Mouse (Mus musculus): Measurements from ENCODE around the gene Kcnk4. TPM values are rescaled to one million over a fixed set of nuclear protein-coding genes. Genes with fewer than 3 reads are reported as not detected.

The Kcnk4 gene
- polyA plus RNA-seq, 1 experiment from 2014 or later = 0.46 TPM

DNA sequence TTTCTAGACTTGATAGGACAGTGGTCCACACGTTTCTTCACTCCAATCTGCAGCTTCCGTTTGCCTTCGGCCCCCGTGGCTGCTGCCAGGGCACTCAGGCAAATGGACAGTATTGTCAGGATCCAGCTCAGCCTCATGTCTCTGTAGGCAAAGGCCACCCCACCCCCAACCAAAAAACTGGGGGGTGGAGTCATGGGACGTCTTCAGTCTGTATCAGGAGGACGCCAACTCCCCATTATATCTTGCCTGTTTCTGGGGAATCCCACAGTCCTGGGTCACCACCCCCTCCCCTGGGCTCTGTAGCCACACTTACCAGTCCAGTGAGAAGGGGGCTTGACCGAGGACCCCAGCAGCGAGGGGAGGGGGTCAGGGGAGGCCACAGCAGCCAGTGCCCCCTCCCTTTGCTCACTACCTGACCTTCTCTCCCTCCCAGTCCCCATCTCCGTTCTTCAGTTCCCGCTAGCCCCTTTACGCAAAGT is 44.7 kb upstream of the Kcnk4 start:
- H3K36me3 ChIP-seq (ENCODE audit: insufficient read depth, low read length) = peaks cover 27% of the 10 kb centered on the region; the same call in 1 of the 2 replicates
- 6% methylated on average over 11 of the region's 11 CpGs for WGBS
- peak overlapping the region; percentile 75; the same call in 1 of the 2 replicates for H3K27ac ChIP-seq
- DNase-seq (ENCODE audit: low spot score) (peak; percentile 24), ATAC-seq (replicated peaks; ENCODE audit: low FRiP score, low read depth) (no peak)
- H3K9me3 ChIP-seq (replicated peaks; ENCODE audit: low read length) = no peaks in the 10 kb centered on the region
- TF ChIP-seq CTCF (IDR thresholded peaks at IDR 0.05; ENCODE audit: low read depth) = no peak
- H3K4me1 ChIP-seq (replicated peaks; ENCODE audit: insufficient read depth, low read length) = peaks cover 22% of the 10 kb centered on the region
- peak overlapping the region; percentile 70 for H3K4me2 ChIP-seq (ENCODE audit: low read length)
- peak overlapping the region; percentile 63 for H3K9ac ChIP-seq (ENCODE audit: low read depth, low read length)
- H3K27me3 ChIP-seq (ENCODE audit: insufficient read depth, low read length) = no peaks in the 10 kb centered on the region
- H3K4me3 ChIP-seq (replicated peaks; ENCODE audit: low read depth, low read length) = peak overlapping the region; percentile 46

DNA sequence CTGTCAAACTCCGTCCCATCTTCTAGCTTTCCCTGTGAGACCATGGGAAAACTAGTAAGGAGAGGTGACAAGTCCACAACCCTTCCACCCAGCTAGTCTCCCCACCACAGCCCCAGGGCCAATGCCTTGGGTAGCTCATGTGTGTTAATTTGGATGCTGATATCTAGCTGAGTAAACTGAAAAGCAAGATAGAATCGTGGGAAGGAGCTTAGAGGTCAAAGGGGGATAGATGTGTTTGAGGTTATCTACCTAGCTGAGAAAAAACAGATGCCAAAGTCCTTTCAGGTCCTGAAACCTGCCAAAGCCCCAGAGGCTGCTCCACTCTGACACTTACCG is 44.3 kb upstream of the Kcnk4 start:
- Histone ChIP-seq H3K27me3 (ENCODE audit: insufficient read depth, low read length) (no peaks in the 10 kb centered on the region), H3K36me3 (ENCODE audit: insufficient read depth, low read length) (peaks cover 24% of the 10 kb centered on the region; the same call in 1 of the 2 replicates), H3K9ac (ENCODE audit: low read depth, low read length) (peak overlapping the region; percentile 63), H3K4me2 (ENCODE audit: low read length) (peak overlapping the region; percentile 70), H3K4me3 (replicated peaks; ENCODE audit: low read depth, low read length) (peak overlapping the region; percentile 46; the same call in 1 of the 2 replicates), H3K4me1 (replicated peaks; ENCODE audit: insufficient read depth, low read length) (peaks cover 22% of the 10 kb centered on the region), H3K9me3 (replicated peaks; ENCODE audit: low read length) (no peaks in the 10 kb centered on the region), H3K27ac (0 out of 2 replicates have a peak overlapping the region, but pooled peaks have one; percentile 75)
- WGBS = 35% methylated on average over 3 of the region's 3 CpGs
- ATAC-seq (replicated peaks; ENCODE audit: low FRiP score, low read depth) (no peak), DNase-seq (ENCODE audit: low spot score) (no peak)
- TF ChIP-seq CTCF (IDR thresholded peaks at IDR 0.05; ENCODE audit: low read depth) = no peak

DNA sequence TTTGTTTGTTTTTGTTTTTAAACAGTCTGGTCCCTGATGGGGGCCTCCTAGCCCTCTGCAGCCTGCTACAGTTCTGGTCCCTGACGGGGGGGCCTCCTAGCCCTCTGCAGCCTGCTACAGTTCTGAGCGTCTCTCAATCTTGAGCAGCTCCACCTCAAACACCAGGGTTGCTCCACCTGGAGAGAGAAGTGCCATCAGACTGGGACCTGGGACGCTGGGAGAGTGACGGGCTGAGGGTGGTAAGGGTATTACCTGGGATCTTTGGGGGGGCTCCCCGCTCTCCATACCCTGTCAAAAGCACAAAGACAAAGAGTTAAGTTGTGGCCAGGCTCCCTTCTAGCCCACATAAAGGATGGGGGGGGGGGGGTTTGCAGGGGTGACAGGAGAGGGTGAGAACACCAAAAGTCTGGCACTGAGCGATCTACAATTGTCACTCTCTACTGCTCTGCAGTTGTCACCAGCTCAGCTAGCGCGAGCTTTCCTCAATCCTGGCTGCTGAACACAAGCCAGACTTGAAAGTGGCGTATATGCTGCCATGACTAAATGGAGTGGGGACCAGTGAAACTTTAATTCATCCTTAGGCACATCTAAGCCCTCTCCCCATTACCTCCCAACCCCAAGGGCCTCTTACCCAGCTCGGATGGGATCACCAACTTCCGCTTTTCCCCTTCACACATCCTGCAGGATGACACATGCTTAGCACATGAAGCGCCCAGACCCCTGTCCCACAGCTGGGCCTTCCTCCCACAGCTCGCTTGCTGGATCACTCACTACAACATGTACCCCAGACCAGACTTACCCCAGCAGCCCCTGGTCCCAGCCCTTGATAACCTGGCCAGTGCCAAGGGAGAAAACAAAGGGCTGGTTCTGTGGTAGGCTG is 43.7 kb upstream of the Kcnk4 start:
- DNase-seq (ENCODE audit: low spot score) (no peak), ATAC-seq (replicated peaks; ENCODE audit: low FRiP score, low read depth) (no peak)
- WGBS = 81% methylated on average over 13 of the region's 13 CpGs
- no peak overlapping the region; the same call in 1 of the 2 replicates for H3K4me3 ChIP-seq (replicated peaks; ENCODE audit: low read depth, low read length)
- no peak for TF ChIP-seq CTCF (IDR thresholded peaks at IDR 0.05; ENCODE audit: low read depth)
- no peaks in the 10 kb centered on the region for H3K27me3 ChIP-seq (ENCODE audit: insufficient read depth, low read length)
- H3K4me1 ChIP-seq (replicated peaks; ENCODE audit: insufficient read depth, low read length) = peaks cover 22% of the 10 kb centered on the region
- no peaks in the 10 kb centered on the region for H3K9me3 ChIP-seq (replicated peaks; ENCODE audit: low read length)
- peak overlapping the region; percentile 70; the same call in 1 of the 2 replicates for H3K4me2 ChIP-seq (ENCODE audit: low read length)
- 0 out of 2 replicates have a peak, but pooled peaks cover 22% of the 10 kb centered on the region for H3K36me3 ChIP-seq (ENCODE audit: insufficient read depth, low read length)
- H3K27ac ChIP-seq = no peak overlapping the region
- H3K9ac ChIP-seq (ENCODE audit: low read depth, low read length) = 0 out of 2 replicates have a peak overlapping the region, but pooled peaks have one; percentile 27

DNA sequence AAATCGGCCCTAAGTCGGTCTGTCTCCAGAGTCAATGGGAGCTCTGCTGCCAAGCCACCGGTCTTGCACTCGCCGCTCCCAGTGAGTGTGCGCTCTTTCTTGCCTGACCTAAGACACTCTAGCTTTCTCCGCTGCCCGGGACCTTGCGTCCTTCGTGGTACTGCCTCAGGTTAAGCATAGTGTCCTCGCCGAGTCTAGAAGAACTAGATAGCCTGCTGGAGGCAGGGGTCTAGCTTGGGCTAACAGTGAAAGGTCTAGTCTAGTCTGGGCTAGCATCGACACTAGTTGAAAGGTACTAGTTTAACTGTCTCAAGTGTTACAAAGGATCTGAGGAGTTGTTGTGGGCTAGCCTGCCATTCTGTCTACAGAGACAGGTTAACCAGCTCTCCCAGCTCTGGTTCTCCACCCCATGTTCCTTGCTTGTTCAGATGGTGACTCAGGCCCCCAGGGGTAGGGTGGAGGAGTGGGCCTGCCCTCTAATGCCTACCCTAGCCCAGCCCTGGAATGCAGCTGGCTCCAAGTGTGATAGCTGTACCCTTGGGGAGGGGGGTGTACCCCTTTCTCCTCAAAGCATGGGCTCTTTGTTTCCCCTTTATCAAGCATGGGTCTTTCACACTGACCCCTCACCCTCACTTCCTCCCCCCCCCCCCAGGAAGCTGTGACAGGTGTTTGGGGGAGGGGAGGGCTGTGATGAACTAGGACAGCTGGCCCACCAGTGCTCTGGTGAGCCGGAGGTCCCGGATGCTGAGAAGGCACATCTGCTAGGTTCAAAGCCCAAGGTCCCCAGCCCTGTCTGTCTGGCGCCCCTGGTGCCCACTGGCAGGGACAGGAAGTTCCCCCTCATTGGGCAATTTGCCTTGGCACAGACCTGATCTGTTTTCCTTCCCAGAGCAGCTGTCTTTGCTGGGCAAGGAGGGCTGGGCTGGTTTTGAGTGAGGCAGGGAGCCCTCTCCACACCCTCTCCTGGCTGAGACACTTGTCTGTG is 41.5 kb upstream of the Kcnk4 start, which contains the start of gene Plcb3:
Gene Plcb3, minus strand, starts transcription at position 934 of the 985 bp plus-strand sequence.
- peak; percentile 48; the same call in 1 of the 2 replicates for TF ChIP-seq CTCF (IDR thresholded peaks at IDR 0.05; ENCODE audit: low read depth)
- Histone ChIP-seq H3K36me3 (ENCODE audit: insufficient read depth, low read length) (0 out of 2 replicates have a peak, but pooled peaks cover 14% of the 10 kb centered on the region), H3K4me3 (replicated peaks; ENCODE audit: low read depth, low read length) (peak within 1 kb of the TSS; percentile 69), H3K27ac (peak within 1 kb of the TSS; percentile 85), H3K4me1 (replicated peaks; ENCODE audit: insufficient read depth, low read length) (peaks cover 28% of the 10 kb centered on the region), H3K4me2 (ENCODE audit: low read length) (peak within 1 kb of the TSS; percentile 92), H3K9ac (ENCODE audit: low read depth, low read length) (peak within 1 kb of the TSS; percentile 72), H3K27me3 (ENCODE audit: insufficient read depth, low read length) (no peaks in the 10 kb centered on the region), H3K9me3 (replicated peaks; ENCODE audit: low read length) (no peaks in the 10 kb centered on the region)
- peak; percentile 81 for DNase-seq (ENCODE audit: low spot score)
- under 1% methylated on average over 16 of the region's 16 CpGs for WGBS
- no peak for ATAC-seq (replicated peaks; ENCODE audit: low FRiP score, low read depth)

DNA sequence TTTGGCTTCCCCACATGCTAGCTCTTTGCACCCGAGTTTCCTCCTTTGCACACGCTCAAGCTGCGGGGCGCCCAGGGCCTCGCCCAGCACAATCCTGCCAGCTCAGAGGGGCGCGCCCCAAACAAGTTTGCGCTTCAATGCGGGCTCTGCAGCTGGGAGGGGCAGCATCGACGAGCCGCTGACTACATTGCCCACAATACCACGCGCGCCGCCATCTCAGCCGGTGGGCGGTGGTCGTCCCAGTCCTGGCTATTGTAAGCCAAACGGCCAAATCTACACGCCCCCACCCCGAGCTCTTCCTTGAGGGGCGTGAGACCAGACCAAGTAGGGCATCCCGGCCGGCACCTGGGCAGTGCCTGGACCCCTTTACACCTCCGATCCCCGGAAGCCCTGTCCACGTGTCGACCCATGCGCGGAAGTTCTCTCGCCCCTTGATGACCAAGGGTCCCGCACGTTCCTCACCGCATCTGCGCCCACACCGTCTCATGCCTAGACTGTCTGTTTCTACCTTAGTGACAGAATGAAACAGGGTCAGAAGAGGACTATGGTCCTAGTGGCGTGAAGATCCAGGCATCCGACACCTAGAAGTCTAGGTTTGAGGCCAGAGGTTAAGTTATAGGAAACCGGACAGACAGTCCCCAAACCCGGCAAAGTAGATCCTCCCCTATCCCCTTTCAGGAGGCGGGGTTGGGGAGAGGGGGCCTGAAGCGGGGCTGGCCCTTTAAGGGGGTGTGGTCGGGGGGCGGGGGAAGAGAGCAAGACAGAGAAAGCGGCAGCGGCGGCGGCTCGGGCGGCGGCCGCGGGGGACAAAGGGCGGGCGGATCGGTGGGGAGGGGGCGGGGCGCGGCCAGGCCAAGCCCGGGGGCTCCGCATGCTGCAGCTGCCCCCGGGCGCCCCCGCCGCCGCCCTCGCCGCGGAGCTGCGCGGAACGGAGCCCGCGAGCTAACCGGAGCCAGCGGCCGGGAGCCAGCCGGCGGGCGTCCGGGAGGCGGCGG is 40.2 kb upstream of the Kcnk4 start, which contains the start of gene Ppp1r14b:
Gene Ppp1r14b, plus strand, starts transcription at position 758 of the 995 bp plus-strand sequence.
- no peaks in the 10 kb centered on the region for H3K9me3 ChIP-seq (replicated peaks; ENCODE audit: low read length)
- H3K27me3 ChIP-seq (ENCODE audit: insufficient read depth, low read length) = no peaks in the 10 kb centered on the region
- DNase-seq (ENCODE audit: low spot score) (peak; percentile 90), ATAC-seq (replicated peaks; ENCODE audit: low FRiP score, low read depth) (peak; percentile 43)
- H3K4me1 ChIP-seq (replicated peaks; ENCODE audit: insufficient read depth, low read length) = peaks cover 34% of the 10 kb centered on the region
- 0 out of 2 replicates have a peak, but pooled peaks cover 14% of the 10 kb centered on the region for H3K36me3 ChIP-seq (ENCODE audit: insufficient read depth, low read length)
- H3K9ac ChIP-seq (ENCODE audit: low read depth, low read length) = peak within 1 kb of the TSS; percentile 72
- H3K4me3 ChIP-seq (replicated peaks; ENCODE audit: low read depth, low read length) = peak within 1 kb of the TSS; percentile 69
- under 1% methylated on average over 69 of the region's 84 CpGs for WGBS
- peak within 1 kb of the TSS; percentile 85 for H3K27ac ChIP-seq
- no peak for TF ChIP-seq CTCF (IDR thresholded peaks at IDR 0.05; ENCODE audit: low read depth)
- peak within 1 kb of the TSS; percentile 92 for H3K4me2 ChIP-seq (ENCODE audit: low read length)
